Mouse (Mus musculus): ENCODE measurements around the gene Saysd1.

DNA sequence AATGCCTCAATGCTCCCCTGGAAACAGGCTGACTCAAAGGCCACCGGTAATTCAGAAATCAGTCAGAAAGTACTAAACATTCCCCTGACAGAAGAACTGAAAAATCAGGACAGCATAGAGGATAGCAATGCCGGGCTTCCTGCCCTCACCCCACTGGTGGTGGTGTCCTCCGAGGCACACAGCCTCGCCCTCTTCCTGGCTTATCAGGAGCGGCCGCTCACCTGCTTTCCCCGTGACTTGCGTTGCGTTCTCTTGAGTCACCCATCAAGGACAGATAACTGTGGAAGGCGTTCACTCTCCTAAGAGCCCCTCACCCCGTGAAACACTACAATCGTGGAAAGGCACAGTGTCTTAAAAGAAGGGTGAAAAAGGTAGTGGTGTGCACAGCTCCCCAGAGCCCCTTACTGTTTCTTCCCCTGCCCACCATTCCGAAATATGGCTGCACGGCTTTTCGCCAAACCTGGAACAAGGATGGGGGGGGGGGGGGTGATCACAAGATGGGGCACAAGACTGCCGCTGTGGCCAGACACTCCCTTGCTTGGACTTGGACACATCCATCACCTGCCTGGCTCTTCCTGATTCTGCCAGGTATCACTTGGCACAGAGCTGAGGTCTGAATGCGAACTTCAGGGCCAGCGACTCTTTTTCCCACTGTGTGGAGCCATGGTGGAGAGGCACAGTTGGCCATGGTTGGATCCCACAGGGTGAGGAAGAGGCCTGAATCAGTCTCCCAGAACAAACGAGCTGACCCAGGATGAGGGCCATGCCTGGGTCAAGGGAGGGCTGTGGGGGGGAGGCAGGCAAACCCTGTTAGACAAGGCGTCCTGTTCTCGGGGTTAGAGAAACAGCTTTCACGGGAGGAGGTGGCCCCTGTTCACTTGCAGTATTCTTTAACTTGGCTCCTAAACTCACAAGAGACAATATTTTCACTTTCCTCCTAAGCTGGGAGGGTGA is 11.1 kb upstream of the Saysd1 start:
- TF ChIP-seq CTCF (IDR thresholded peaks at IDR 0.05; ENCODE audit: borderline replicate concordance, extremely low read depth, insufficient read depth, insufficient read length) (no peak), POLR2A (IDR thresholded peaks at IDR 0.05; ENCODE audit: borderline replicate concordance, extremely low read depth, insufficient read depth, insufficient read length, poor library complexity, severe bottlenecking) (no peak)

All from brain, embryonic 14.5 days (tissue).